Comparison of ENCODE assay signal across 9 mouse cellular contexts in the genomic region with DNA sequence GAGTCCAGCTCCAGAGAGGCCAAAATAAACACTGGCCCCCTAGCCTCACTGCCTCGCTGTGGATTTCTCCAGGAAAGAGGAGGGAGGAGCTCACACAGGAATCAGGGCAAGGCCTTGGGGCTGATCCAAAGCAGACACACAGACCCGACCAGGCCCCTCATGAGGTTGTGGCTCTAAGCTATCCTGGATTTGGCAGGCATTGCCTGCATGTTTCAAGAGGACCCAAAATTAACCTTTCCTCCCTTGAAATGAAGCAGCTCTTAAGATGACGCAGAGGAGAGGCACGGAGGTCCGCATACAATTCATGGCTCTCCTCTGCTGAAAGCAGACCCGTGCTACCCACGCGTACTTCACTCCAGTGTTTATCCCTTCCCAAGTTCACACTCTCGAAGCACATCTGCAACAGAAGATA. TPM values are rescaled to one million over a fixed set of nuclear protein-coding genes. Genes with fewer than 3 reads are reported as not detected.
DNase-seq lines count a peak whose midpoint lies in the region; ATAC-seq and TF ChIP-seq lines count a peak whose summit lies in the region.
"Had no signal": no experiment of that assay in that cellular context is flagged by ENCODE, and none has a peak within 500 bp of the region (broad histone marks: within the 10 kb centered on the region; RNA-seq: fewer than 3 reads in every experiment).

No protein-coding gene starts in this region.

- no peak overlapping the region for H3K4me2 ChIP-seq in intestine, embryonic 14.5 days (ENCODE audit: low read length)
- H3K4me2 ChIP-seq in intestine, postnatal 0 days (replicated peaks; ENCODE audit: low read depth): no peak overlapping the region
- 0 out of 2 replicates have a peak overlapping the region, but pooled peaks have one; percentile 1 for H3K4me2 ChIP-seq in heart, embryonic 12.5 days
- H3K4me2 ChIP-seq in stomach, embryonic 16.5 days (ENCODE audit: low read depth, low read length): no peak overlapping the region

- no peaks in the 10 kb centered on the region for H3K36me3 ChIP-seq in intestine, embryonic 14.5 days (ENCODE audit: control insufficient read depth, insufficient read depth, low read length)
- no peaks in the 10 kb centered on the region for H3K36me3 ChIP-seq in intestine, postnatal 0 days (ENCODE audit: control insufficient read depth, insufficient read depth)
- H3K36me3 ChIP-seq in heart, embryonic 12.5 days: no peaks in the 10 kb centered on the region
- no peaks in the 10 kb centered on the region for H3K36me3 ChIP-seq in stomach, embryonic 16.5 days (ENCODE audit: control insufficient read depth, insufficient read depth, low read length)

- no peaks in the 10 kb centered on the region for H3K27me3 ChIP-seq in intestine, embryonic 14.5 days (replicated peaks; ENCODE audit: control insufficient read depth, insufficient read depth, low read length)
- no peaks in the 10 kb centered on the region for H3K27me3 ChIP-seq in intestine, postnatal 0 days (replicated peaks; ENCODE audit: control insufficient read depth, insufficient read depth, low read length)
- no peaks in the 10 kb centered on the region for H3K27me3 ChIP-seq in heart, embryonic 12.5 days (replicated peaks)
- H3K27me3 ChIP-seq in stomach, embryonic 16.5 days (ENCODE audit: control insufficient read depth, insufficient read depth, low read length): no peaks in the 10 kb centered on the region
- H3K27me3 ChIP-seq: CH12.LX had no signal

- no peak overlapping the region for H3K9ac ChIP-seq in intestine, embryonic 14.5 days (ENCODE audit: low read length)
- no peak overlapping the region for H3K9ac ChIP-seq in intestine, postnatal 0 days (ENCODE audit: low read depth, low read length)
- H3K9ac ChIP-seq in heart, embryonic 12.5 days: no peak overlapping the region
- H3K9ac ChIP-seq in stomach, embryonic 16.5 days (ENCODE audit: low read length): no peak overlapping the region

- H3K9me3 ChIP-seq in intestine, embryonic 14.5 days (ENCODE audit: control insufficient read depth, low read length): no peaks in the 10 kb centered on the region
- no peaks in the 10 kb centered on the region for H3K9me3 ChIP-seq in intestine, postnatal 0 days (ENCODE audit: control insufficient read depth)
- 0 out of 2 replicates have a peak, but pooled peaks cover 2% of the 10 kb centered on the region for H3K9me3 ChIP-seq in heart, embryonic 12.5 days (replicated peaks)
- no peaks in the 10 kb centered on the region for H3K9me3 ChIP-seq in stomach, embryonic 16.5 days (replicated peaks; ENCODE audit: control insufficient read depth, low read length)

- peak overlapping the region; percentile 47 for H3K27ac ChIP-seq in intestine, embryonic 14.5 days (ENCODE audit: low read depth)
- no peak overlapping the region for H3K27ac ChIP-seq in intestine, postnatal 0 days (ENCODE audit: low read depth, low read length)
- H3K27ac ChIP-seq in heart, embryonic 12.5 days (ENCODE audit: poor library complexity, severe bottlenecking): peak overlapping the region; percentile 80
- H3K27ac ChIP-seq in stomach, embryonic 16.5 days (ENCODE audit: low read length): peak overlapping the region; percentile 43

- 24% methylated on average over 9 of the region's 9 CpGs for WGBS in intestine, embryonic 14.5 days
- WGBS in intestine, postnatal 0 days: 43% methylated on average over 9 of the region's 9 CpGs
- WGBS in heart, embryonic 12.5 days: 20% methylated on average over 9 of the region's 9 CpGs
- WGBS in stomach, embryonic 16.5 days: 26% methylated on average over 9 of the region's 9 CpGs

- no peak overlapping the region for H3K4me3 ChIP-seq in intestine, embryonic 14.5 days (ENCODE audit: low read depth, low read length)
- no peak overlapping the region for H3K4me3 ChIP-seq in intestine, postnatal 0 days (ENCODE audit: low read depth, low read length)
- H3K4me3 ChIP-seq in heart, embryonic 12.5 days: no peak overlapping the region
- H3K4me3 ChIP-seq in stomach, embryonic 16.5 days (replicated peaks; ENCODE audit: low read length): no peak overlapping the region

- H3K4me1 ChIP-seq in intestine, embryonic 14.5 days (replicated peaks; ENCODE audit: control insufficient read depth, insufficient read depth, low read length): peaks cover 18% of the 10 kb centered on the region
- no peaks in the 10 kb centered on the region for H3K4me1 ChIP-seq in intestine, postnatal 0 days (replicated peaks; ENCODE audit: control insufficient read depth, insufficient read depth, low read length)
- H3K4me1 ChIP-seq in heart, embryonic 12.5 days (replicated peaks): peaks cover 31% of the 10 kb centered on the region
- H3K4me1 ChIP-seq in stomach, embryonic 16.5 days (ENCODE audit: control insufficient read depth, insufficient read depth, low read length): peaks cover 15% of the 10 kb centered on the region

- peak; percentile 70 for ATAC-seq in intestine, embryonic 14.5 days (replicated peaks; ENCODE audit: low FRiP score, low TSS enrichment, low read depth)
- ATAC-seq in intestine, postnatal 0 days: no peak
- peak; percentile 90 for ATAC-seq in heart, embryonic 12.5 days (ENCODE audit: insufficient number of reproducible peaks, low FRiP score)
- peak; percentile 74 for ATAC-seq in stomach, embryonic 16.5 days (ENCODE audit: insufficient read depth, low FRiP score)

- TF ChIP-seq CTCF in intestine, postnatal 0 days (IDR thresholded peaks at IDR 0.05; ENCODE audit: low read depth): no peak

- no peak for DNase-seq in intestine, embryonic 14.5 days (ENCODE audit: low spot score)
- peak; percentile 67 to 80 for DNase-seq in kidney, postnatal 25 days
- no peak for DNase-seq in urinary bladder, adult 2 months (ENCODE audit: low spot score)
- DNase-seq in neural tube, embryonic 10.5 days (ENCODE audit: extremely low spot score, low spot score): no peak
- no peak for DNase-seq in layer of hippocampus, adult 11-12 months (ENCODE audit: low spot score)

RNA-seq across cellular contexts. Expression of gene Ddr2, which starts 46.5 kb away (rescaled TPM):
- 41.1 and 46.7 TPM in 2 replicates for polyA plus RNA-seq in intestine, embryonic 14.5 days (2014; fragmentation: Nextera tagmentation; extraction: Ambion mirVana)
- 15.6 and 16.4 TPM in 2 replicates for polyA plus RNA-seq in intestine, postnatal 0 days (2015; fragmentation: Nextera tagmentation; extraction: Ambion mirVana)
- 7.6 and 7.9 TPM in 2 replicates for polyA plus RNA-seq in heart, embryonic 12.5 days (2016; fragmentation: Nextera tagmentation; extraction: Ambion mirVana)
- 57.1 and 60.3 TPM in 2 replicates for polyA plus RNA-seq in stomach, embryonic 16.5 days (2015; fragmentation: Nextera tagmentation; extraction: Ambion mirVana)
- 76.5 and 93.8 TPM in 2 replicates for polyA plus RNA-seq in urinary bladder, adult 2 months (2012; rRNA removed)

Comparison
In these comparisons a context has a peak if more than half of its experiments do, and no peak if none do; other contexts are left out.
1. DNase-seq: peak in kidney, postnatal 25 days (2 of 2); none in intestine, embryonic 14.5 days (single experiment), urinary bladder, adult 2 months (single experiment), neural tube, embryonic 10.5 days (single experiment) and layer of hippocampus, adult 11-12 months (single experiment).